Mouse (Mus musculus) bone marrow, adult 2 months (tissue): ENCODE measurements around the gene 1500015O10Rik. TPM values are rescaled to one million over a fixed set of nuclear protein-coding genes. Genes with fewer than 3 reads are reported as not detected.

Source experiments
- H3K27ac ChIP-seq: fragments of 200-500 bp; 2 replicates; pipeline ENCODE4 v1.5.1; 2012; ENCODE audit warnings: low read depth, mild to moderate bottlenecking, control low read depth, inconsistent platforms, low read length; ENCODE audit not compliant: control insufficient read depth, poor library complexity, insufficient read depth
- H3K4me1 ChIP-seq: fragments of 200-500 bp; 2 replicates; pipeline ENCODE4 v1.6.1; 2011; ENCODE audit warnings: low read length; ENCODE audit not compliant: control insufficient read depth, insufficient read depth
- H3K4me3 ChIP-seq: fragments of 200-500 bp; replicated peaks from 2 replicates; pipeline ENCODE3; 2011; ENCODE audit warnings: mild to moderate bottlenecking, low read depth, low read length, control low read depth; ENCODE audit not compliant: control insufficient read depth
- CTCF ChIP-seq: fragments of 200-500 bp; IDR thresholded peaks from 2 replicates; pipeline ENCODE4 v1.5.1; 2011; ENCODE audit warnings: low read length, control low read depth; ENCODE audit not compliant: control insufficient read depth, insufficient read depth
- POLR2A ChIP-seq: fragments of 200-500 bp; IDR thresholded peaks from 2 replicates; pipeline ENCODE4 v1.6.1; 2011; ENCODE audit warnings: low read depth, mild to moderate bottlenecking, control low read depth, low read length, borderline replicate concordance; ENCODE audit not compliant: control insufficient read depth
- WGBS: fragments of 180-500 bp; shearing (Covaris S2); methylation state at CpG from one replicate; pipeline ENCODE4 v1.1.7; 2018; 5-methylcytosine and 5-hydroxymethylcytosine counted together
- polyA plus RNA-seq: library from polyadenylated mRNA; stranded (reverse); fragments of >200 nt; gene quantifications from 2 replicates; pipeline ENCODE4 v1.2.4, GENCODE M21; 2011; ENCODE audit warnings: low replicate concordance; ENCODE audit not compliant: missing spikeins, insufficient read depth, insufficient read length

The 1500015O10Rik gene
- polyA plus RNA-seq, 1 experiment, result 1.7 TPM

DNA sequence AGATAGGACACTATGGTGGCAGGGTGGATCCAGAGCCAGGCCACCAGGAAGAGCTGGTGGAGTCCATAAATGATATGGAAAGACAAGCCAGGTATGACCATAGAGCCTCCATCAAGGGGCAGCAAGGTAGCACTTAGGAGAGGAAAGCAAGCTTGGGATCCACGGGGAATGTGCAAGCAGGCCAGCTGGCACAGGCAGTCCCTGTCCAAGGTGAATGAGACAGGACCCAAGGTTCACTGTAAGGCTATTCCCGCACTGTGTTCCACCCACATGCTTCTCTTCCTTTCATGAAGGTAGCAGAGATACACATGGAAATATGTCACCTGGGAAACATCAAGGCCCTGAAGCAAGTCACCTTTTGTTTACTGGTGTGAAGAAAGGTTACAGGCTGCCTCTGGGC is 34.1 kb downstream of the 1500015O10Rik start:
- WGBS, result 91% methylated on average over 2 of the region's 2 CpGs
- Histone ChIP-seq H3K27ac (no peak overlapping the region), H3K4me1 (no peaks in the 10 kb centered on the region), H3K4me3 (no peak overlapping the region)
- TF ChIP-seq CTCF, result no peak
- TF ChIP-seq POLR2A, result no peak

DNA sequence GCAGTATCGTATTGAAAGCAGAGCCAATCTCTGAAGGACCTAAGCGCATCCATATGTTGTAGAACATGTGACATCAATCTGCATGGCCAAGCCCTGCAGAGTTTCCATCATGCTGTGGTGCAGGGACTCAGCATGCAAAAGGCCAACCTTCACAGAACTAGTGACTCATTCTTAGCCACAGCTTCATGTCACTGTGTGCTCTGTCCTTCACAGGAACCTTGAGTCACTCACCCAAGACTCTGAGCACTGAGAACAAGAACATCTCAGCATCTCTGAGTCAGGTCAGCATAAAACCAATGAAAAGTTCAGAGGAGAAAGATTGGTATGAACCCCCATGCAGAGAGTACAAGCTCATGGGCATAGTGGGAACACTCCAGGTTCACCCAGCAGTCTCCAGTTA is 35.9 kb downstream of the 1500015O10Rik start:
- H3K27ac ChIP-seq, result no peak overlapping the region
- no peaks in the 10 kb centered on the region for H3K4me1 ChIP-seq
- TF ChIP-seq CTCF (no peak), POLR2A (no peak)
- WGBS, result 96% methylated on average over 2 of the region's 2 CpGs
- H3K4me3 ChIP-seq, result no peak overlapping the region

DNA sequence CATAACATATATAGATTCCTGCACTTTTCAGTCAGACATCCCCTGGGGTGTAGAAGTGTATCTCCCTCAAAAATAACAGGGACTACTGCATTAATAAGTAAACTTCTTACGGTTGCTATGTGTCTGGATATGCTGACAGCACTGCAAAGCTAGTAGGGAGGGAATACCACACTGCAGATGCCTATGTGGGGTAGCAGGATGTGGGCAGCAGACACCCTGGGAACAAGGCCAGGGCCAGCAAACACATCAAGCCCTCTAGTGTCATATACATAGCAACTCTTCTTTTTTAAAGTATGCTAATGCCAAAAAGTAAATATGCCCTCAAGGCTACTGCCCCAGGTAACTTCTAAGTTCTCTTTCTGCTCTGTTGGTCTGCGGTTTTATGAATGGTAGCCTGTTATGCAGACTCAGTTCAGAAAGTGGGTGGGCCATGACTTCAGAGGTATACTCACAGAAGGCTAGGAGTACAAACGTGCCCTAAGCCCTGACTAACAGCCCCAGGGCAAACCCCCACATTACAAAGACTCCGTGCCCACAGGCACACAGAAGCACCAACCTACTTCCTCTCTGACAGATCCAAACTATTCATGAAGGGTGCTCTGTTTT is 38.1 kb downstream of the 1500015O10Rik start:
- TF ChIP-seq CTCF (no peak), POLR2A (no peak)
- Histone ChIP-seq H3K4me1 (no peaks in the 10 kb centered on the region), H3K27ac (no peak overlapping the region), H3K4me3 (no peak overlapping the region)
- 43% methylated on average over 4 of the region's 4 CpGs for WGBS

DNA sequence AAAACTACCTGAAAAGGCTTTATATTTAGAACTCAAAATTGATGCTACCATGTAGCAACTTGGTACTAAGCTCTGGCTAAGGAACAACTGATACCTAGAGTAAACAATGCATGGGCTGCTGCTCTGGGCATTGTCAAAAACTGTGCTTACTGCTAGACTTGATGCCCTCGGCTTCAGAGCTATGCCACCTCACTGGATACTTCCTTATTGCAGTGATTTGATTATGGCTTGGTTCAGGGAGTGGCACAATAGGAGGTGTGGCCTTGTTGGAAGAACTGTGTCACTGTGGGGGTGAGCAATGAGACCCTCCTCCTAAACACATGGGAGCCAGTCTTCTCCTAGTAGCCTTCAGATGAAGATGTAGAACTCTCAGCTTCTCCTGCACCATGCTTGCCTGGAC is 38.9 kb downstream of the 1500015O10Rik start:
- no peak overlapping the region for H3K4me3 ChIP-seq
- no peaks in the 10 kb centered on the region for H3K4me1 ChIP-seq
- 38% methylated on average over 1 of the region's 1 CpGs for WGBS
- no peak overlapping the region for H3K27ac ChIP-seq
- TF ChIP-seq POLR2A, result no peak
- TF ChIP-seq CTCF, result no peak

DNA sequence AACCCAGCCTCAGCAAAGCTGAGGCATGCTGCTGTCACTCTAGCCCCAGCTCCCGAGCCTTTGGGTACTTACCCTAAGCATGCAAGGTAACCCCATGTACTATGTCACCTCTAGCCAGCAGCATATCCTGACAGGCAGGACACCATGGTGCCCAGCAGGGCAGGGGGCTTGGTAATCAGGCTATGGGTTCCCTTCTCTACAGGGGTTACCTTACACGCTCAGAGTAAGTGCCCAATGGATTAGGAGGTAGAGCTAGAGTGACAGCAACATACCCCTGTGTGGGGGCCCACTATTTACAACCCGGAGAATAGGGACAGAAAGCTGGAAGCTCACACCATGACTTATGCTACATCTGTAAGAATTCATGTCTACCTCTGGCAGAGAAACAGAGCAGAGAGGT is 39.6 kb downstream of the 1500015O10Rik start:
- 82% methylated on average over 3 of the region's 3 CpGs for WGBS

DNA sequence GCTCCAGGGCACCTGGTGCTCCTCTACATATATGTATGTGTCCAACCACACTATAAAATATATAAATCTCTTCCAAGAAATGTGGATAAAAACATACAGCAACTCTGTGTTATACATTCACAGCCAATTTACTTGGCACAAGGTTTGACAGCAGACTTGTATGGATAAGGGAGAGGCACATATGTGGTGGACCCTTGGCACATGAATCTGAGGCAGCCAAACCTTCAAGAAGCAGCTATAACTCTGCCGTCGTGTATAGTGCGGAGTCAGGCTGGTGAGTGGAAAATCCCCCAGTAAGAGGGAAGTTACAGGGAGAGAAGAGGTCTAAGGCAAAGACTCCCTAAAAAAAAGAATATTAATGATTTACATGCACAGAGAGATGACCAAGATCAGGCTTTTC is 42.3 kb downstream of the 1500015O10Rik start:
- no peak for TF ChIP-seq CTCF
- no peak for TF ChIP-seq POLR2A
- WGBS, result 88% methylated on average over 3 of the region's 3 CpGs
- Histone ChIP-seq H3K4me1 (no peaks in the 10 kb centered on the region), H3K4me3 (no peak overlapping the region), H3K27ac (no peak overlapping the region)

More for the DNA sequence above, 39.6 kb downstream of the 1500015O10Rik start:
- Histone ChIP-seq H3K4me3 (no peak overlapping the region), H3K4me1 (no peaks in the 10 kb centered on the region), H3K27ac (no peak overlapping the region)
- TF ChIP-seq CTCF (no peak), POLR2A (no peak)

DNA sequence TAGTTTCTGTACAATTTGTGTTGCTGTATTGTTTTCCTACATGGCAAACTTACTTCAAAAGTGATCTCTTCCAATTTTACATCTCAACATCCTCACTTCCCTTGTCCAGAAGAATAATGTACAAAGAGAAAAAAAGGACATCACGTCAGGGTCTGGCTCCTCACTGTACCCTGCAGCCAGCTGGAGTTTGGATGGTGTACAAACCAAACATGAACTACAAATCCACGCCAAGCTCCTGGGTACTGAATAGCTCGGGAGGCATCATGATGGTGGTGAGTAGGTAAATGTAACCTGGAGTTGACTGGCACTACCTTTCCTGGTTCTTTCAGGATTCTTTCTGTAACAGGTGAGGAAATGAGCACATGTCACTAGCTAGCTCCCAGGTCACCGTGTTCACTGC is 43.7 kb downstream of the 1500015O10Rik start:
- H3K4me3 ChIP-seq, result no peak overlapping the region
- no peak overlapping the region for H3K27ac ChIP-seq
- TF ChIP-seq POLR2A, result no peak
- TF ChIP-seq CTCF, result no peak
- no peaks in the 10 kb centered on the region for H3K4me1 ChIP-seq
- 86% methylated on average over 4 of the region's 4 CpGs for WGBS

DNA sequence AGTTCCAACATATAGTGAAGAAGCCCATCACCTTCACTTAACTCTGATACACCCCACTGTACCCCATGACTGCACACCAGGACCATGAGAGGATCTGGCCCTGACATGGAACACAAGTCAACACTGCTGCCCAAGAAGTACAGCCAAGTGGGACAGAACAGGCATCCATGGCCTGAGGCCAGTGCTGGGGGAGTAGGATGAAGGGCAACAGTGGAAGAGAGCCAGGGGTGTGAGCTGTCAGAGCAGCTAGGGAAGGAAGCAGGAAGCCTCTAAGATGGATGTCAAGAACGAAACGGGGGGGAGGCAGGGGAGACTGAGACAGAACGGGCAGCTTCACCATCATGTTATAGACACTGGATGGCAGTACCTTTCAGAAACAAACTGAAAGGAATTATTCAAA is 45.7 kb downstream of the 1500015O10Rik start:
- TF ChIP-seq POLR2A (no peak), CTCF (no peak)
- H3K4me1 ChIP-seq, result no peaks in the 10 kb centered on the region
- 82% methylated on average over 3 of the region's 3 CpGs for WGBS
- H3K4me3 ChIP-seq, result no peak overlapping the region
- no peak overlapping the region for H3K27ac ChIP-seq

DNA sequence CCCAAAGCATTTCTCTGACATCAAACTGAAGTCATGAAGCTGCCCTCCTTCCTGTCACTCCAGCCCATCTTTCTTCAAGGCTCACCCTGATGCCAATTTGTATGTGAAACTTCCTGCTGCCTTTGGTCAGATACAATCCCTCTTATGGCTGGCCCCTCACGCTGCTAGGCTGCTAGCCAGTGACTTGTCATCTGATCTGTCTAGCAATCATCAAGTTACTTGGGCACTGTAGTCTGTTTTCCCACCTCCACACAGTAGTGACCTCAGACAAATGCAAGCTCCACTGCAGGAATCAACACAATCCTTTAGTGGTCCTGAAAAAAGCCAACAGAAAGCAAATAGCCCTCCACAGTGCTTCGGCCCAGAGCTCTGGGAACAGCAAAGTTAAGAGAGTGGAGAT is 50.8 kb downstream of the 1500015O10Rik start:
- Histone ChIP-seq H3K27ac (no peak overlapping the region), H3K4me1 (no peaks in the 10 kb centered on the region), H3K4me3 (no peak overlapping the region)
- 82% methylated on average over 2 of the region's 2 CpGs for WGBS
- TF ChIP-seq POLR2A, result no peak
- TF ChIP-seq CTCF, result no peak
